Mouse (Mus musculus) mesoderm, embryonic 11.5 days (tissue): ENCODE data around the gene Rps10.
A peak's percentile ranks its signal among the peaks of the same experiment; 100 is the strongest.
"Not testable (repeated sequence)": the region's sequence is repeated elsewhere in the genome, so short reads cannot be mapped to it uniquely, and the experiment has no call there.

Experiments
- DNase-seq: peaks from one replicate; pipeline ENCODE4 v3.0.0-alpha.2; 2012; ENCODE audit warnings: low read depth, low spot score

Gene Rps10

DNA sequence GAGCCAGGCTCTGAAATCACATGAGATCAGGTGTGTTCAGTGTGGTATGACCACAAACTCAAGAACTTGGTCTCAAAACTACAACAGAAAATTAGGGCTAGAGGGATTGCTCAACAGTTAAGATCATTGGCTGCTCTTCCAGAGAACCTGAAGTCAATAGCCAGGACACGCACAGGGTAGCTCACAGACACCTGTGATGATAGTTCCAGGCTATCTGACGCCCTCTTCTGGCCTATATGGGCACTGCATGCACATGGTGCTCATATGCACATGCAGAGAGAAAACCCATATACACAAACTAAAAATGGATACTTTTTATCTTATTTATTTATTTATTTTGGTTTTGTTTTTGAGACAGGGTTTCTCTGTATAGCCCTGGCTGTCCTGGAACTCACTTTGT lies 8.1 kb upstream of the Rps10 start:
- no peak for DNase-seq

GRCm38 (mm10) chr17:27643756-27644155 lies 7.3 kb upstream of the Rps10 start:
- no peak for DNase-seq

DNA sequence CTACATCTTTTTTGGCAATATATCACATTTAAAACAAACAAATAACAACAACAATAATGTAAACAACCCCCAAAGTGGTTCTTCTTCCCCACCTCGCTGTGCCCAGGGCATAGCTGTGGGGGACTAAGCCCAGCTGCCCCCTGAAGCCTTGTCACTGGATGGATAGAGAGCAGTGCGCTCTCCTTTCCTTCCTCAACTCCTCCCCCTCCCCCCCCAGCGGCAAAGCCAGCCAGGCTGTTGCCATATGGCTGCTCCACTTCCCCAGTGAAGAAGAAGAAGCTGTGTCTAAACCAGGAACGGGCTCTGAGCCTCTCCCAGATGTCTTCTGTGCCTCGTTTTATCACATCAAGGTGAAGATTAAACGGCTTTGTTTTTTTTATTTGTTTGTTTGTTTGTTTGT lies 6.6 kb upstream of the Rps10 start:
- no peak for DNase-seq

DNA sequence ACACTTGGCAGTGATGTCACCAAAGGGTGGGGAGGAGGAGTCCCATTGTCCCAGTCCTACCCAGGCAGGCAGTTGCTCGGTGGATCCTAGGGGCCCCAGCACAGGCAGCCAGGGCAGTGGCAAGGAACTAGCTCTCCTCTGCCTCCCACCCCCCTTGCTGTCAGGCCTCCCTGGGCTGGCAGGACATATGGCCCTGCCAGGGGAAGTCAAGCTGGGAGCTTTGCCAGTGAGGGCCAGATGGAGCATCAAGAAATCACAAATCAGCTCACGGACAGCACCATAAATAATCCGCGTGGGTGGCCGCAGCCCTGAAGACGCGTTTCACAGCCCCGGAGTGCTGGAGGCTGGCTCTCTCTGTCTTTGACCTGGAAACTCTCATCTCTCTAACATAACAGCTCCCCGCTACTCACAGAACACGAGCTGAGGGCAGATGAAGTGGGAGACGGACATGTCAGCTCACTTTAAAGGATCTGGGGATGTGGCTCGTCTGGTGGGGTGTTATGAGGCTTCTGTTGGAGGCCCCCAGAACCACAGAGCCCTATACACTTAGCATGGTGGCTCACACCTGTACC lies 6.1 kb upstream of the Rps10 start:
- DNase-seq = peak; percentile 87

DNA sequence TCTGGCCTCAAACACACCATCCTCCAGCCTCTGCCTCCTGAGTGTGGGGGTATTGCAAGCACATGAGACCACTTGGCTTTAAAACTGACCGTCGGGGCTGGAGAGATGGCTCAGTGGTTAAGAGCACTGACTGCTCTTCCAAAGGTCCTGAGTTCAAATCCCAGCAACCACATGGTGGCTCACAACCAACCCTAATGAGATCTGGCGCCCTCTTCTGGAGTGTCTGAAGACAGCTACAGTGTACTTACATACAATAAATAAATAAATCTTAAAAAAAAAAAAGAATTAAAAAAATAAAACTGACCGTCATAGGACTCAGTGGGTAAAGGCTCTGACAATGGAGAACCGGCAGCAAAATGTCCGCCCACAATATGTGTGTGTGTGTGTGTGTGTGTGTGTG lies 3.4 kb upstream of the Rps10 start:
- not testable (repeated sequence) for DNase-seq

DNA sequence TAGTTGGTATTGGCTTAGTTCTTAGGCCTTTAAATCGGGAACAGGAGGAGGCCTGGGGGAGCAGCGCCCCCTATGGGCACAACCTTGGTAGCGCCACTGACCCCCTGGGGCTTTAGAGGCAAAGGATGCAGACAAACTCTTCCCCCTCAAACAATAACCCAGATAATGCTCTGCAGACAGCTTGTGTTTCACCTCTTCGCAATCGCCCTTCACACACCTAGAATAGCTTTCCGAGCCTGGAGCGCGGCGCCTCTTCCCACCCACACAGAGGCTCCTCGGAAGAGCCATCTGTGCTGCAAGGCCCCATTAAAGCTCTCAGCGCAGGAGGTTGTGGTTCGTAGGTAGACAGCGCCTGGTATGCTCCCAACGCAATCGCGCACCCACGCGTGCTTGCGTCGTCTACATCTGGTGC lies 2.5 kb upstream of the Rps10 start:
- DNase-seq = no peak

GRCm38 (mm10) chr17:27637333-27637732 lies 864 bp upstream of the Rps10 start:
- no peak for DNase-seq

GRCm38 (mm10) chr17:27635575-27635903 lies 930 bp downstream of the Rps10 start:
- not testable (repeated sequence) for DNase-seq

- DNase-seq = peak; percentile 95
These were observed 1.4 kb downstream of the Rps10 start, which contains the start of gene RPS10-NUDT3 for GRCm38 (mm10) chr17:27634871-27635574. RPS10-NUDT3 (minus strand) TSS chr17:27635222.

GRCm38 (mm10) chr17:27629249-27630020 lies 7.0 kb downstream of the Rps10 start:
- peak; percentile 84 for DNase-seq

DNA sequence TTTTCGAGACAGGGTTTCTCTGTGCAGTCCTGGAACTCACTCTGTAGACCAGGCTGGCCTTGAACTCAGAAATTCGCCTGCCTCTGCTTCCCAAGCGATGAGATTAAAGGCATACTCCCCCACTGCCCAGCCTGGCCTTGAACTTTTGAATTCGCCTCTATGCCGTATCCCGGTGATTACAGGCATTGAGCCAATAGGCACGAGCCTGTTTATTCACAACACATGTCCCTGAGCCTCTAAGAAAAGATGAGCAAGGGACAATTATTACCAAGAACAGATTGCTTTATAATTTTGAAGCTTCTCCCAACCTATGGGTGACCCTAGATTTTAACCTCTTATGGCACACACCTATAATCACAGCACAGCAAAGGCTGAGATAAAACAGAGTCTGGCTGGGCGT lies 8.1 kb downstream of the Rps10 start:
- no peak for DNase-seq

DNA sequence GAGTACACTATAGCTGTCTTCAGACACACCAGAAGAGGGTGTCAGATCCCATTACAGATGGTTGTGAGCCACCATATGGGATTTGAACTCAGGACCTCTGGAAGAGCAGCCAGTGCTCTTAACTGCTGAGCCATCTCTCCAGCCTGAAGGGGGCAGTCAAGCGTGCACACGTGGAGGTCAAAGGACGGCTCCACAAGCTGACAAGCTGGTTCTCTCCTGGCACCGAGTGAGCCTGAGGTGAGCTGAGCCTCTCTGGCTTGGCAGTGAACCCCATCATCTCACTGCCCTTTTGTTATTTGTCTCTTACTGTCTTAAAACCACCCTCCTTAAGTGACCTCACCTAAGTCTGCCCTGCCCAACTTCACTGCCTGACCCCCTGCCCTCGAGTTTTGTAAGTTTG lies 9.0 kb downstream of the Rps10 start:
- DNase-seq = no peak

DNA sequence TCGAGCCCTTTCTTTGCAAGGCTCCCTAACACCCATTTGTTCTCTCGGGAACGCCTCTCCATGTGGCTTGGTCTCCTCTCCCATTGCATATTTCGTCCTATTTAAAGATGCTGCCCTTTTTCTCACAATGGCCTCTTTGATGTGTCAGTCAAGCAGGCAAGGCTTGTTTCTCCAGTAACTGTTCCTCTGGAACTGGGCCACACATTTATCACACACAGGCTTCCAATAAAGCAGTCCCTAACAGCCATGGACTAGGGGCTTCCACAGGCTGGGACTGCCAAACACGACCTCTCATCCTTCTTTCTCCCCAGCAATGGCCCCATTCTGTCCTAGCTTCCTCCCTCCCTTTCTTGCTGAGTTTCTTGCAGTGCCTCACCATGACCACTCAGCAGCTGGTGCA lies 9.8 kb downstream of the Rps10 start:
- no peak for DNase-seq

GRCm38 (mm10) chr17:27625455-27626251 lies 10.8 kb downstream of the Rps10 start:
- DNase-seq = no peak

- peak; percentile 97 for DNase-seq
These were observed 12.8 kb downstream of the Rps10 start, which contains the start of gene Nudt3 for GRCm38 (mm10) chr17:27623360-27624326. Nudt3 (minus strand) TSS chr17:27623495.

- DNase-seq = peak; percentile 76
These were observed 13.7 kb downstream of the Rps10 start for GRCm38 (mm10) chr17:27622611-27623359.

GRCm38 (mm10) chr17:27621705-27622531 lies 14.6 kb downstream of the Rps10 start:
- DNase-seq = peak; percentile 50

DNA sequence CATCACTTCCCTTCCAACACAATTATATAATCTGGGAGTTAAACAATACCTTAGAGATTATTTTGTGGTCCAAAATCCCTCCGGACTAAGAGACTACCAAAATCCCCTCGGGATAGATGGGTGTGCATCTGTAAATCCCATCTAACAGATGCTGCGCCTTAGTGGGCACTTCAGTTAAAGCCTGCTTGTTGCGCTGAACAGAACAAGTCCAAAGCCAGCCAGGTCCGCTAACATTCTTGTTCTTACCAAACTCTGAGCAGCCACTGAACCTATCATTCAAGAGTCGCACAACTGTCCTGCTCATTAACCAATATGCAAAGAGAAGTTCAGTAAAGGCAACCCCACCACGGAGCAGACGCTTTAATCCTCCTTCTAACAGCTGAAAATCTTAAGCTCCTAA lies 15.3 kb downstream of the Rps10 start:
- DNase-seq = no peak

- no peak for DNase-seq
These were observed 21.1 kb downstream of the Rps10 start for GRCm38 (mm10) chr17:27615388-27615787.
